Mouse (Mus musculus) embryonic fibroblast, embryonic 13.5 days (primary cell): ENCODE data around the gene Dnmbp. TPM values are rescaled to one million over a fixed set of nuclear protein-coding genes. Genes with fewer than 3 reads are reported as not detected.

ENCODE experiments used
- H3K27ac ChIP-seq: 2 replicates; pipeline ENCODE4 v1.5.1; 2012; ENCODE audit warnings: low read length, control low read depth, inconsistent platforms; ENCODE audit not compliant: insufficient read depth
- H3K4me1 ChIP-seq: 2 replicates; pipeline ENCODE4 v1.6.1; 2011; ENCODE audit warnings: low read length; ENCODE audit not compliant: control insufficient read depth, insufficient read depth
- H3K4me3 ChIP-seq: 2 replicates; pipeline ENCODE4 v1.5.1; 2011; ENCODE audit warnings: mild to moderate bottlenecking, control low read depth, low read length; ENCODE audit not compliant: insufficient read depth
- CTCF ChIP-seq: IDR thresholded peaks from 2 replicates; pipeline ENCODE4 v1.5.1; 2011; ENCODE audit warnings: mild to moderate bottlenecking, control low read depth, low read length, moderate library complexity, borderline replicate concordance; ENCODE audit not compliant: insufficient read depth
- POLR2A ChIP-seq: IDR thresholded peaks from 2 replicates; pipeline ENCODE4 v1.6.1; 2011; ENCODE audit warnings: low read depth, mild to moderate bottlenecking, control low read depth, low read length, moderate library complexity
- polyA plus RNA-seq: library from polyadenylated mRNA; stranded (reverse); fragments of >200 nt; gene quantifications from 2 replicates; pipeline ENCODE4 v1.2.4, GENCODE M21; 2011; ENCODE audit warnings: low read depth; ENCODE audit not compliant: missing spikeins, insufficient read length

Dnmbp gene
- 12.1 and 13.3 TPM in 2 replicates for polyA plus RNA-seq

DNA sequence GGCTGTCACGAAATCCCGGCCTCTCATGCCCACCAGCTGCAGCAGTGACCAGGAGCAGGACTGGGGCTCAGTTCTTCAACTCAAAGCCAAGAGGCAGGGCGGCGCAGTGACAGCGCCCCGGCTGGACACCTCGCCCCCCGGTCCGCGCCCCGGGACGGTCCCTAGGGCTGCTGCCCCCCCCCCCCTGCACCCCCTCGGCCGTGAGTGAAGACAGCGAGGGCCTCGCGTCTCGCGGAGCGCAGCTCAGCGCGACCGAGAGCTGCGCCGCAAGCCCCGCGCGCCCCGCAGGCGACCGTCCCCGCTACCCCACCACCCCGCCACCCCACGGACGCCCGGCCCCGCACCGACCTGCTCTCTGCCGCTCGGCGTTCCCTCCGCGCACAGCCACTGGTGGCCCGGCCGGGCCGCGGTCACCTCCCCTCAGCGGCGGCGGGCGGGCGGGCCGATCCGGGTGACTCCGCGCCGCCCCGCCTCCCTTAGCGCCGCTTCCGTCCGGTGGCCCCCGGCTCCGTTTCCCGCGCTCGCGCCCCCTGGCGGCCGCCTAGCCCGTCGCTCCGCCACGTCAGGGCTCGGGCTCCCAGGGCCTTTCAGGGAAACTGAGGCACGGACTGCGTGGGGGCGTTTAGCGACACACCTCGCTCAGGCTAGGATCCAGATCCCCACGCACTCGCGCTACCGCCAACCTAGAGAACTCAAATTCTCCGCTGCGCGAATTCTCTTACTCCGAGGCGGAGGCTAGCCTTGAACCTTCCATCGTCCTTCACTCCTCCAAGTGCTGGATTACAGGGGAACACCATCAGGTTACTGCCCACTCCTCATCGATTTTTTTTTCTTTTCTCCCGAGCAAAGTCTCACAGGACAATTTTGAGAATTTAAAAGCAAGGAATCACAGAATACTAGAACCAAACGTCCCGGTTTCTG is at the start of gene Dnmbp:
Gene Dnmbp, minus strand, starts transcription at position 423 of the 921 bp plus-strand sequence.
- H3K27ac ChIP-seq = peak within 1 kb of the TSS; percentile 73; the same call in 1 of the 2 replicates
- peak within 1 kb of the TSS; percentile 90 for H3K4me3 ChIP-seq
- TF ChIP-seq CTCF (peak; percentile 32; the same call in 1 of the 2 replicates), POLR2A (peak; percentile 58; the same call in 1 of the 2 replicates)
- H3K4me1 ChIP-seq = peaks cover 6% of the 10 kb centered on the region

DNA sequence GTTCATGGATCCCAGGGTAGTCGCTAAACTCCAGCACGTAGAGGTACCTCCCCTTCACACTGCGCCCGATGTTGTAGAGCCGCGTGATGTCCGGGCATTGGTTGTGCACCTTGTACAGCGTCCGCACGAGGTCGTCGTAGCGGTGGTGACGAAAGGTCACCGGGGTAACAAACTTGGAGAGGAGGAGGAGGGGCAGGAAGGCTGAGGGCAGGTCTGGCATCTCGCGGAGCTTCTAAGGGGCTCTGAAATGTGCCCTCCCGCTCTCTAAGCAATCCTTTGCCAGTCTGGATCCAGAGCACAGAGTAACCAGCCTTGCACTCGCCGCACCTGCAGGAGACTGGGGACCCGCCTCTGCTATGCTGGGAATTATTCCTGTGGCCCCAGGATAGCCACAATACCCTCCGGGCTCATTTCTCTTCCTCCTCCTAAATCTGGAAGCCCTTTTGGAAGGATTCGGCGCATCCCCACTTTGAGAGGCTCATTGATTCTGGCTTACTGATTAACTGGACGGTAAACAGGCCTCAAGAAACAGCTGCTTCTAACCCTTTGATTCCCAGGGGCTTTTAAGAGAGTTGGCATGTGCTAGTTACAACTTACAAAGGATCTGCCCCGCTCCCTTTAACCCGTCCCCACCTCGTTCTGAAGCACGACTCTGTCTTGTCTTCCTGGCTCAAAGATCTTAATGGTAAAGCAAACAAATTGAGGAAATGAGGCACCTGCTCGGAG is 46.2 kb upstream of the Dnmbp start, which contains the start of gene Cpn1:
Gene Cpn1, minus strand, starts transcription at position 488 of the 726 bp plus-strand sequence.
- no peaks in the 10 kb centered on the region for H3K4me1 ChIP-seq
- no peak within 1 kb of the TSS for H3K27ac ChIP-seq
- H3K4me3 ChIP-seq = no peak within 1 kb of the TSS
- TF ChIP-seq POLR2A (no peak), CTCF (no peak)

DNA sequence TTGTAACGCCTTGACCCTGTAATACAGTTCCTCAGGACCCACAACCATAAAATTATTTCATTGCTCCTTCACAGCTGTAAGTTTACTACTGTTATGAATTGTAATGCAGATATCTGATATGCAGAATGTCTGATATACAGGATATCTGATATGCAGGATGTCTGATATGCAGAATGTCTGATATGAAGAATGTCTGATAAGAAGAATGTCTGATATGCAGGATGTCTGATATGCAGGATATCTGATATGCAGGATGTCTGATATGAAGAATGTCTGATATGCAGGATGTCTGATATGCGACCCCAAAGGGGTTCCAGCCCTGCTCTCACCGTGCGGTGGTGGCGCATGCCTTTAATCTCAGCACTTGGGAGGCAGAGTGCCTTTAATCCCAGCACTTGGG is 42.0 kb upstream of the Dnmbp start:
- Histone ChIP-seq H3K4me3 (no peak overlapping the region), H3K4me1 (no peaks in the 10 kb centered on the region), H3K27ac (no peak overlapping the region)
- TF ChIP-seq POLR2A = no peak
- no peak for TF ChIP-seq CTCF

DNA sequence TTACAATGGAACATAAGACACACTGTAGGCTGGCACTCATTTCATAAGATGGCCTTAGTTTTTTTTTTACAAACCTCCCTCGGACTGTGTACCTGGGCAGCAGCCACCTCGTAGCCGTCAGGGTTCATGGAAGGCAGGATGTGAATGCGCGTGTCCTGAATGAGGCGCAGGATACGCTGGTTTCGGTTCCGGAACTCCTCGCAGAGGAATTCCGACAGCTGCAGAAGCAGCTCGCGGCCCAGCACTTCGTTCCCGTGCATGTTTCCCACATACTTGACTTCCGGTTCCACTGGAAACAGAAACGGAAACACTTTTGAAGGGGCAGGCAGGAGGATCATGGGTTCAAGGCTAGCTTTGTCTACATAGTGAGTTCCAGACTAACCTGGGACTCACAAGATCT is 40.7 kb upstream of the Dnmbp start:
- Histone ChIP-seq H3K4me3 (no peak overlapping the region), H3K27ac (no peak overlapping the region), H3K4me1 (no peaks in the 10 kb centered on the region)
- TF ChIP-seq POLR2A = no peak
- no peak for TF ChIP-seq CTCF

DNA sequence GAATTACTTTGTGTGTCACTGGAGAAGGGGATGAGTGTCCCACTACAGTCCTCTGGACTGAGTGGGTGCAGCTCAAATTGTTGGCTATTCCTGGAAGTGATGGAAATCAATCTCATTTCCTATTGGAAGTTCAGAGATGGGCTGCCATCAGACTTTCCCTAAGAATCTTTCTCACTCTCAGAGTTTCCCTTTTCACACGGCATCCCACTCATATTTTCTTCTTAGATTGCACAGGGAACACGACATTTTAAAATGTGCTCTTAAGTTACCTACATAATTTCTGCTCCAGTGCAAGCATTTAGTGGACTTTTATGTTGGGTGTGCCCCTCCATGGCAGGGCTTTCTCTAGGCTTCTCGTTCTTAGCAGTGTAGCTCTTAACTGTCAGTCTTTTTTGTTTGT is 37.8 kb upstream of the Dnmbp start:
- Histone ChIP-seq H3K27ac (no peak overlapping the region), H3K4me1 (no peaks in the 10 kb centered on the region), H3K4me3 (no peak overlapping the region)
- no peak for TF ChIP-seq CTCF
- TF ChIP-seq POLR2A = no peak

DNA sequence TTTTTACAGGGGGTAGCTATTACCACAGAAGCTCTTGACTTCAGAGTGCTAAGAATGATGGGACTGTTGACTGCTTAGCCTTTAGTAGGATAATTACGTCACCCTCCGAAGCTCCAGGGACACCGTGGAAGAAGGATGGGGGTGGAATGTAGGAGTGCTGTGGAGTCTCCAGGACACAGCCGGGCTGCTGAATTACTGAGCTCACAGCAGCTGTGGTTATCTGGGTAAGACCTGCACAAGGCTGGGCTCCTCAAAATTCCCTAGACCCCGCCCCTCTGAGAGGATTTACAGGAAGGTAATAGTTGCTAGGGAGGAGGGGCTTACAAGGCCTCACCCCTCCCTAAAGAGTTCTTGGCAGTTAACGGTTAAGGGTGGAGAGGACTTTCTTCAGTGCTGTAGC is 36.7 kb upstream of the Dnmbp start:
- H3K4me3 ChIP-seq = no peak overlapping the region
- no peak for TF ChIP-seq CTCF
- TF ChIP-seq POLR2A = no peak
- H3K27ac ChIP-seq = no peak overlapping the region
- no peaks in the 10 kb centered on the region for H3K4me1 ChIP-seq

DNA sequence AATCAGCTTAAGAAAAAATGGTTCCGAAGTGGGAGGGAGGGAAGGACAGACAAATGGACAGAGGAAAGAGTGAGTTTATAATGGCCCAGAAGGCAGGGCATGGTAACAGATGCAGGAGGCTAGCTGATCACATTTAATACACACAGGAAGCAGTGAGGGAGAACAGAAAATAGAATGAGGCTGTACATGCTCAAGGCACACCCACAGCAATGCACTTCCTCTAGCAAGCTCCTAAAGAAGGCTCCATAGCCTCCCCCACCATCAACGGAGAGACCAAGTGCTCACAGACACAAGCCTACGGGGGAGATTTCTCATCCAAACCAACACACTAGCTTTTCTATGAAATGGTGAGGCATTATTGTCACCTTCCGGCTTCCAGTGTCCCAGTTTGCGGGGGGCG is 34.2 kb upstream of the Dnmbp start:
- Histone ChIP-seq H3K4me1 (no peaks in the 10 kb centered on the region), H3K27ac (no peak overlapping the region)
- TF ChIP-seq CTCF = no peak
- TF ChIP-seq POLR2A = no peak

DNA sequence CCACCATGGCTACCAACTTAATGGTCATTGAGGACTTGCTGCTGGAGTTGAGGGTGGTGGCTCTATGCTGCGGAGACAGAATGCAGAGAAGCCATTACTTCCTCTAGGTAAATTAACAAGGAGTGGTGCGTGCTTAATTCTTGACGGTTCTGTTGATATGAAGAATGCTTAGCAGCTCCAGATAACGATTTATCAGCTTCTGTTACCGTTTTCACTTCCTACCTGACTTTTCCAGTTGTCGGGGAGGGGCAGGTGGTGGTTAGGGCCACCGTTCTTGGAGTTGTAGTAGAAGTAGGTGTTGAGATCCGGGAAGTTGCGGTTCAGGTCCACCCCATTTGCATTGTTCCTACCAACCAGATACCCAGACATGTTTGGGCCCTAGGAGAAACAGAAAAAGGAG is 33.7 kb upstream of the Dnmbp start:
- TF ChIP-seq POLR2A (no peak), CTCF (no peak)
- no peaks in the 10 kb centered on the region for H3K4me1 ChIP-seq
- no peak overlapping the region for H3K4me3 ChIP-seq
- no peak overlapping the region for H3K27ac ChIP-seq

More for the DNA sequence above, 34.2 kb upstream of the Dnmbp start:
- H3K4me3 ChIP-seq = no peak overlapping the region

DNA sequence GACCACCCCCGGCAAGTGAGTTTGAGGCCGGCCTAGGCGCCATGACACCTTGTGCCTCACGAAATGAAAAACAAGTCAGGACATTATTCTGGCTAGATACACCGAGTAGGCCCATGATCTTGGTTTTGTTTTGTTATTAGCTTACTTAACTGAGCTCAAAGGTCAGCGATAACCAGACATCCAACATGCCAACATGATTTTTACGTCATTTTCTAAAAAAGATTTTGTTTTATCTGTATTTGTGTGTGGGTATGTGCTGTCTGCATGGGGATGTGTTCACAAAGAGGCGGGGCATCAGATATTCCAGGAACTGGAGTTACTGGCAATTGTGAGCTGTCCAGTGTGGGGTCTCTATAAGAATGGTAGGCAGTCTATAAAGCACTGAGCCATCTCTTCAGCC is 32.1 kb upstream of the Dnmbp start:
- Histone ChIP-seq H3K4me1 (no peaks in the 10 kb centered on the region), H3K27ac (no peak overlapping the region), H3K4me3 (no peak overlapping the region)
- TF ChIP-seq POLR2A (no peak), CTCF (no peak)

DNA sequence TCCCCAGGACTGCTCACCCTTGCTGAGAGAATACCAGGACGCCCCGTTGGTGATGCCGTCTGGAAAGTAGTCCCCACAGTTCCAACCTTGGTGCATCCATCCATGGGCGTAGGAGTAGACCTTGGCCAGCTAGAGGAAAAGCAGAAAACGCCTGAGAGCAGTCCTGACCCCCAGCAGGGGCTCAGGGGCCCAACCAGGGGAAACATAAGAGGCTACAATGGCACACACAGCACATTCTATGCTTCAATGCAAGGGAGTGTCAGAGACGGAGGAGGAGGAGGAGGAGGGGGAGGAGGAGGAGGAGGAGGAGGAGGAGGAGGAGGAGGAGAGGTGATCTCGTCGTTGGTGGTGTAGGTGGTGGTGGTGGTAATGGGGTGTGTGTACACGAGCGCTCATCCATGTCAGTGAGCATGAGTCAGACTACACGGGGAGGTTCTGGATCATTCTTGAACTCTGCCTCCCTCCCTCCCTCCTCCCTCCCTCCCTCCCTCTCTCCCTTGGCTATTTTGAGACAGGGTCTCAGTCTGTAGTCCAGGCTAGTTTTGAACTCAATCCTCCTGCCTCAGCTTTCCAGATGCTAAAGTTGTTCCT is 28.5 kb upstream of the Dnmbp start:
- no peaks in the 10 kb centered on the region for H3K4me1 ChIP-seq
- no peak overlapping the region for H3K27ac ChIP-seq
- TF ChIP-seq POLR2A = no peak
- TF ChIP-seq CTCF = no peak
- no peak overlapping the region for H3K4me3 ChIP-seq
